Mouse (Mus musculus): ENCODE data around the gene Fnip2.

Gene Fnip2

DNA sequence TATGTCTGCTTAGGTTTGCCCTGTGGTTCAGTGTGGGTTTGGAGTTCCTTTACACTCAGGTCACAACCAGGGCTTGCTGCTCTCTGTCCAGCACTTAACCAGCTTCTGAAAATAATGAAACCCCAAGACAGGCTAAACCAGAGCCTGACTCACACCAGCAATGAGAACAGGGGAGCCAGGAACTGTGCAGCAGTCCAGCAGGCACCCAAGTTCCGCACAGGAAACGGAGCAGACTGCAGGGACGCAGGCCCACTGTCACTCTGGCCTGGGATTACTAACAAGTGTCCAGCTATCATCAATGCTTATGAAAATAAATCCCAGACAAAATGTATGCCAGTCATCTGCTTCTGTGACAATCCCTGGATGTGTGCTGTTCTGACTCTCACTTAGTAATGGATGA lies 40.1 kb downstream of the Fnip2 start:
- no peak for DNase-seq

DNA sequence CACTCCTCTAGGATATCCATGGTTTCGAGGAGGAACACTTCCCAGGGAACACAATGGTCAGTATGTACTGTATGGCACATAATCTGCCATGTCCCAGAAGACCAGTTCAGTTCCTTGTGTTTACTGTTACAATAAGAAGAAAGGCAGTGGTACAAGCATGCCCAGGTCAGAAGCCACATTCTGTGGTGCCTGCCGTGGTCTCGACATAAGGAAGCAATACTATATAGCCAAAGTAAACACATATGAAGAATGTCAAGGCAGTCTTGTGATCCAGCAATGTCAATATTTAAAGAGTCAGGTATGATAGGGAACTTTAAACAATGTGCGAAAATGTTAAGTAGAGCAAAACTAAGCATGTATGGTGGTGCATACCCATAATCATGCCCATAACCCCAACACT lies 44.2 kb downstream of the Fnip2 start:
- no peak for DNase-seq

DNA sequence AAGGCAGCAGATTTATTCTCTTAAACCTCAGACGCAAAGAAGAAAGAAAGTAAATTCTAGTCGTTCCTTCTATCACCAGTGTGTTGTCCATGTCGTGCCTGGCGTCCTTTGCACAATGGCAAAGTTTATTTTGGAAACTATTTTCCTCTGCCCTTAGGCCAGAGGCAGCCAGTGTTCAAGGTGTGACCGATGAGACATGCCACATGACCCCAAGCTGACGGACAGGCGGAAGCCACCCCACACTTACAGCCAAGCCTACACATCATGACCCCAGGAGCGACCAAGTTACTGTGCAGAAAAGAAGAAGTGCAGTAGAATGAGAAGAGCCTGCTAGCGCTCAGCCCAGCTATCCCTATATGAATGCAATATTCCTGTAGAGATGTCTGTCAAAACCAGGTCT lies 47.7 kb downstream of the Fnip2 start:
- no peak for DNase-seq

DNA sequence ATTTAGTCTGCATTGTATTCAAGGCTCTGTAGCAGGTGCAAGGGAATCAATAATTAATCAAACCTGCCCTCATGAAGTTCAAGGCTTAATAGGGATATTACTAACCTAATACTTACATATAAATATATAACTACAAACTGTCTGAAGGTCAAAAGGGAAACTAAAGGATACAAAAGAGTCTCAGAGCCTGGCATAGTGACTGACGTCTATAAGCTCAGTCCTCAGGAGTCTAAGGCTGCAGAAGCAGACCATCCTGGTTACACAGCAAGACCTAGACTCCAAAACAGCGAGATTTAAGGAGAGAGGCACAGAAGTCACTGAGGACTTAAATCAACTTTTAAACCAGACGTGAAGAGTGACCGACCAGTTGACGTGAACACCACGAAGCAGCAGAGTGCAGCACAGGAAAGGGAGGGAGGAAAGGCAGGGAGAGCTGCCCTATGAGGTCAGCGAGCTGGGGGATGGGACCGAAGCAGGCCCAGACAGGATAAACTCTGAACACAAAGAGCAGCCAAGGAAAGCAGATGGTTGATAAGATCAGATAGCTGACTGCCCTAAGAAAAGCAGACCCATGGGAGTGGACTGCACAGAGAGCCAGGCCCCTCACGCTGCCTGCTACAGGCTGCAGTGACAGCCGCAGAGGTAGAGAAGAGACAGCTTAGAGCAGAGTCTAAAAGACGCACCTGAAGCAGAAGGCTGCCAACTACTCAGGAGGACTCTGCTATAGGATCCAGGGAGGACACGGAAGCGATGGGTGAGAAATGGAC lies 48.7 kb downstream of the Fnip2 start:
- DNase-seq = peak; percentile 72

DNA sequence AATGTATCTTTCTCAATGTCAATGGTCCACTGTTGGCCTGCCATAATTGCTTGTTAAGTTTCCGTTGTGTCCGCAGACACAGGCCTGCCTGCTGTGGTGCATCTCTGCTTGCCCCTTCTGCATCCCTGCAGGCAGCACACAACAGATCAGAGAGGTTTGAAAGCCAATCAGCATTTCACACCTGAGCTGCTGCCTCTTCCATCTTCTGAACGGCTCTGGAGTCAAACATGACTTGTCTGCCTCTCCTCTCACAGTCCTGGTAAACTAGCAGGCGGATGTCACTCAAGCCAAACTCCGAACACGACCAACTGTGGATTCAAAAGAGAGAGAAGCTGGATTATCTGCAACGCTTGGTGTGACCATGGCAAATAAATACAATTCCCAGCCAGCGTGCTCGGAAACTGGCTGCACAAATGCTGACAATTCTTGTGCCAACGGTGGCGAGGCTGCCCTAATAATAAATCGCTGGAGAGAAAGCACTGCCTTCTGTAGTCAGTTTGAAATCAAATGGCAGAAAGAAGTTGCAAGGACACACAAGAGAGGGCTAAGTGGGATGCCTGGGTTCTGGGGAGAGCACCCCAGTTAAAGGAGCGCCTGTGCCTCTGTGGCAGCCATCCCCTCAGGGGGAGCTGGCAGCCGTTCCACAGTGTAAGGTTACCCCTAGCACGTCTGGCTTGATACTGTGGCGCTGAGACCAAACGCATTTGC lies 49.6 kb downstream of the Fnip2 start:
- DNase-seq = no peak

DNA sequence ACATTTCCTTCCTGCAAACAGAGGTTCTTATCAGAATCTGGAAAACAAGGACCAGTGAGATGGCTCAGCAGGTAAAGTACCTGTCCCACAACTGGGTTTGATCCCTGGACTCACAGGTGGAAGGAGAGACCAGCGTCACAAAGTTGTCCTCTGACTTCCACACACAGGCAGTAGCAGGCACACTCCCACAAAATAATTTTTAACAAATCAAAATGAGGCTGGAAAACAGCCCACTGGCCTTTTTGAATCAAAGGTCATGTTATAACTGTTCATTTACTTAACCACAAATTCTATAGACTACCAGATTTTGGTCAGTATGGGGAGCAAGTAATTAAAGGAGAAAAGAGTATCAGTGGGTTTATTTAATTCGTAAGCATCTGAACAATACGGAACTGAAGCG lies 50.6 kb downstream of the Fnip2 start:
- no peak for DNase-seq

DNA sequence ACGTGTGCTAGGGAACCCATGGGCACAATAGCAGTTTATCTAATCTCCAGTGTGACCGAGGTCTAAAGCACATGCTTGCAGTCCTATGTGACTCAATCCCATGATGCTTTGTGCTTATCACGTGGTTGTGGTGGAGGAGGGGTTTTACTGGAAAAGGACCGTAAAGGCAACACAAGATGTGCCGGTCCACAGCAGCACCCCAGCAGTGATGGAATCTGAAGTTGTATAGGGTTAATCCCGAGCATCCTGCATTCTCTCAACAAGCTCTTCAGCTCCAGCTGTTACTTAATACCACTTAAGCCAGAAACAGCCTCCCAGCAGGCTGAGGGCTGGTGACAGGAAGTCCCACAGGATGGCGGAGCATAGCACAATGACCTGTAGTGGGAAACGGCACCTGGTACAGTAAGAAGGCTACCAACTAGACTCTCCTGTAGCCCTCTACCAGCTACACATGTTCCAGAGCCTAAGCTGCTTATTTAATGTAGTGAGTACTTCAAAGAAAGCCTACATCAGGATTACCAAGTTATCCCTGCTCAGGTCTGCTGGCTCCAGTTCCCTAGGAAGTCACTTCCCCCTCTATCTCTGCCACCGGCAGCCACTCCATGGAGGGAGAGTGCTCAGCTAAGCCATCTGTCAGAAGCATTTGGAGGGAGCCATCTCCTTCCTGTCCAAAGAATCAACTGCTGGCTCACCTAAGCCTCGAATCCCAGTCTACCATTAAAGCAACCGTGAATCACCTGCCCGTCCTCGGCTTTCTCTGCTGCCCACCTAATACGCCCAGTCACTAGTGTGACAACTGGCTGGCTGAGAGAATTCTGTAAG lies 51.3 kb downstream of the Fnip2 start:
- DNase-seq = peak; percentile 41

DNA sequence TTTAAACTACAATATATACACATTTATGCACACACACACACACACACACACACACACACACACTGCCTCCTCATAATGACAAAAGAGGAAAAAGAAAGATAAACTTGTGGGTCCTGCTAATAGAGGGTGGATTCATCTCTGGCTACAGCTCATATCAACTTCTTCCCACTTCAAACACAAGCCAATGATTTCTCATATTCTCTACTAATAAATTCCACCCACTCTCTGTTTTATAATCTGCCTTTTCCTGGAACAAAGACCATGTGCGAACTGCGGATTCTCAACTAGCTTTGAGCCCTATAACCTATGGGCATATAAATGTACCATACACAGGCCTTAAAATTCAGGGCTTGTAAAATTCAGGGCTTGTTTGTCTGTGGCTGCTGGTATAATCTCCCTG lies 53.3 kb downstream of the Fnip2 start:
- no peak for DNase-seq

DNA sequence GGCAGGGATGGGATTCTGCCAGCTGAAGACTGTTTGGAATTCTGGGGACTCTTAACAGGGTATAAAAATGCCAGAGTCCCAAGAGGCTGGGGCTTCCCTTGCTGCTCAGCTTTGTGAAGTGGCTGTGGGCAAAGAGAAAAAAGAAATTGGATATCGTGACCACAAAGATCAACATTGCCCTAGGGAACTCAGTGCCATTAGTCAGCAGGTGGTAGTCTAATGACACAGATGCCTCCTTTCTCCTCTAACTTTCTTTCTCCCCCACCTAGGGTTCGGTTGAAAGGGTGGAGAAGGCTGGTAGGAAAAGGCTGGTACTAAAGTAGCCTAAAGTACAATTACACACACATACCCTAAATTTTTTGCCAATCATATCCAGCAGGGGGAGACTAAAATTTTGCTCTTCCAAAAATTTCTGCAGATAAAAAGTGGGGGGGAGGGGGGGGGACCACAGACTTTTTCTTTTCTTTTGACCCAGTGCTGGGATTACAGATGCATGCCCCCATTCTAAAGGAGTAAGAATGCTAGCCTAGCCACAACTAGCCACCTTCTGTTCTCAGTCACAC lies 66.3 kb downstream of the Fnip2 start:
- DNase-seq = no peak

DNA sequence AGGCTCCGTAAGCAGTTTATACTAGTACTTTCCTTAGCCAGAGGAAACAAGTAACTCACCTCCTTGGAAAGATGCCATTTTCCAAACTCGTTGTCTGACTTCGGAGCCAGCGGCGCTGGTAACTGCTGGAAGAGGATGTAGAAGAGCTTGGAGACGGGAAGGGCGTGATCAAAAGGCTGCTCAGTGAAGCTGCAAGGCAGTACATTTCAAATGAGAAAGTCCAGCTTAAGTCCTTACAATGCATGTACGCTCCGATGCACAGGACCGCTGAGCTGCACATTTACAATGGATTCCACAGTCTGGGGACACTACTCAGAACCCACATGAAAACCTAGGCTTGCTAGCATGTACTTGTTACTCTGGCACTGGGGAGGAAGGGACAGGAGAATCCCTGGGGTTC lies 67.3 kb downstream of the Fnip2 start:
- DNase-seq = peak; percentile 73

DNA sequence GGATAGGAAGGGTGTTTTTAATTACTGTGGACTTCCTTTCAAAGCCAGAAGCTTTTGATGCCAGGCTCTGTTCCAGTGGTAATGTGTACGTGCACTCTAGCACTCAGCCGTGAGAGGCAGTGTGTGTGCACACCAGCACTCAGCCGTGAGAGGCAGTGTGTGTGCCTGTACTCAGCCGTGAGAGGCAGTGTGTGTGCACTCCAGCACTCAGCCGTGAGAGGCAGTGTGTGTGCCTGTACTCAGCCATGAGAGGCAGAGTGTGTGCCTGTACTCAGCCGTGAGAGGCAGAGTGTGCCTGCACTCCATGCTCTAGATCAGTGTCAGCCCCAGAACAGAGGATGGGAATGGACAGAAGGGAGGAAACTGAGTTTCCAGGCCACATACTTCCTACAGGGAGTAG lies 70.9 kb downstream of the Fnip2 start:
- no peak for DNase-seq

DNA sequence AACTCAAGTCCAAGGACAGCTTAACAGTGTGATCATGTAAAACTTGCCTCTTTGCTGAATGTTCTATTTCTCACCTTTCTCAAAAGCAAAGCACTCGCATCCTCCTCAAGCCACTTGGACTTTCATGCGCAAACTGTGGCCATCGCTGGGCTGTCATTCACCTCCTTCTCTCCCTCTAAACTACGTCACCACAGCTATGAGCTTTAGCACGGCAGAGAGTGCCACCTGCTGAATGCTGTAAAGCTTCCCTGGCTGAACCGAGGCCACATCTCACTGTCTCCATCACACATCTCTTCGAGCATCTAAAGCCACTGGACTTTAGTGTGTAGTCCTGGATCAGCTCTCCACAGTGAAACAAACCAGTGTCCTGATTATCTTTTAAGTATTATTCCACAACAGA lies 72.4 kb downstream of the Fnip2 start:
- no peak for DNase-seq

DNA sequence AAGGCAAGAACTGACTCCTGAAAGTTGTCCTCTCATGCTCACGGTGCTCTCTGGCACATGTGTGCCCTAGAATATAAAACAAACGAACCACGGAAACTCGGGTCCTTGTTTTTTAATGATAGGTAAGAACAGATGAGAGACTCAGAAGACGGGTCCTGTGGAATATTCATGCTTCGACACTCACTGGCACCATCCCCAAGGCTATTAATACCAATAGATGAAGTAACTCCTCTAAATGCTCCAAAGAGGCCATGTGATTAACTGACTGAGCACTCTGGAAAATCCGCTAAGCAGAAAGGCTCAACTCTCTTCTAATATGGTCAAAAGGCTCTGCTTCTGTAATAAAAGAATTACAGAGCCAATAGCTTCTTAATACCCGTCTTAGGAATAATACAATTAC lies 73.6 kb downstream of the Fnip2 start:
- no peak for DNase-seq

DNA sequence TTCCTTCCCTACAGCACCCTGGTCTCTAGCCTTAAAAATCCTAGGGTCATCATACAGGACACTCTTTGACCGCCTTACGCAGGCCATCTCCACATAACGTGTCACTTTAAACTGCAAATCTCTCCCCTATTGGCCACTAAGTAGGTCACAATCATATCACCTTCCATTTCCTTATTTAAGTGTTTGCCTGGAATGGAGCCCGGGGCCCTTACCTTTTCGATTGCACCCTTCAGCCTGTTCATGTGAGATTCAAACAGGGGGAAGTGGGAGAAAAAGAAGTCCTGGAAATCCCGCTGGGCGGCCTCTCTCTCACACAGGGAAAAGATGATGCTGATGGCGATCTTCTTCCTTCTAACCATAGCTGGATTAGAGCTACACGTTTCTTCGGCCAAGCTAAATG lies 74.5 kb downstream of the Fnip2 start:
- no peak for DNase-seq

DNA sequence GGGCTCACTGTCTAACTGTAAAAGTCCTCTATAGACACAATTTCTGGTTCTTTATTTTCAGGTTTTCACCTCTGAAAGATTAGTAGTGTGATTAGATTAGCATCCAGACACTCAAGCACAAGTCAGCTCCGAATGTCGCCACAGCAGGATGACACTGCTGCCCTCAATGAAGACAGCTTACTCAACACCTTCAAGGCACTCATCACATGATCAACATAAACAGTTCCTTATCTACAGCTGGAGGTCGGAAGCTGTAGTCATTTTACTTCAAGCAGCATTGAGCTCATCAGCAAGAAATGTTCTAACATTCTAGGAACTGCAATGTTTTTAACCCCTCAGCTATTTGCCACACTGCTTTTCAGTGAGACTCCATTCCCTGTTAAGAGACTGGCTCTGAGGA lies 76.0 kb downstream of the Fnip2 start:
- no peak for DNase-seq

DNA sequence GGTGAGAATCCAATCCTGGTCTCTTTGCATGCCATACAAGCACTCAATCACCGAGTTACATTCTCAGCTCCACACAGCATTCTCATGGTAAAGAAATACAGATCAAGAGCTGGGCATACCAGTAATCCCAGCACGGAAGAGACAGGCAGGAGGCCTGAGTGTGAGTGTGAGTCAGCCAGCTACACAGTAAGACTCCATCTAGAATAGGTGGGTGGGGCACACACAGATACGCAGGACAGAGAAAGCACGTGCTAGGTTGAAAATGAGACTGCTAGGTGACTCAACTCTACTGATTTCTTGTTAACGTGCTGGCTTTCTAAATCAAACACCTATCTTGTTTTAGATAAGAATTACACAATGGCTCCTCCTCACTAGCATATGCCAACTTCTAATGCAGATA lies 77.5 kb downstream of the Fnip2 start:
- DNase-seq = no peak

DNA sequence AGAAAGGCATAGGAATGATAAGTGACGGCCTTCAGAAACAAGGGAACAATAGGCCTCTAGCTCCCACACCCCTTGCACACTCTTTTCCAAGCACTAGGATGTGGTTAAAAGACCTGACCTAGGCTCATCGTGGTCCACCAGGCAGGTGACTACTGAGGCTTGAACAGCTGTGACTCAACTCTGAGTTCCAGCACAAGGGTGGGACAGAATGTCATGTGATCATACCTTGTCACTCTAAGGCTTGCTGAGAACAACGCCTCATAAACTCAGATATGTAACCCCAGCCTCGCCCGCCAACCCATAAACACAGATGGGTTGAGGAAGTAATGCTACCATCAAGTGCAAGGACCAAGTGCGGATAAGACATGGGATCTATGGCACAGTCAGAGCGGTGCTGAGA lies 79.6 kb downstream of the Fnip2 start:
- no peak for DNase-seq

DNA sequence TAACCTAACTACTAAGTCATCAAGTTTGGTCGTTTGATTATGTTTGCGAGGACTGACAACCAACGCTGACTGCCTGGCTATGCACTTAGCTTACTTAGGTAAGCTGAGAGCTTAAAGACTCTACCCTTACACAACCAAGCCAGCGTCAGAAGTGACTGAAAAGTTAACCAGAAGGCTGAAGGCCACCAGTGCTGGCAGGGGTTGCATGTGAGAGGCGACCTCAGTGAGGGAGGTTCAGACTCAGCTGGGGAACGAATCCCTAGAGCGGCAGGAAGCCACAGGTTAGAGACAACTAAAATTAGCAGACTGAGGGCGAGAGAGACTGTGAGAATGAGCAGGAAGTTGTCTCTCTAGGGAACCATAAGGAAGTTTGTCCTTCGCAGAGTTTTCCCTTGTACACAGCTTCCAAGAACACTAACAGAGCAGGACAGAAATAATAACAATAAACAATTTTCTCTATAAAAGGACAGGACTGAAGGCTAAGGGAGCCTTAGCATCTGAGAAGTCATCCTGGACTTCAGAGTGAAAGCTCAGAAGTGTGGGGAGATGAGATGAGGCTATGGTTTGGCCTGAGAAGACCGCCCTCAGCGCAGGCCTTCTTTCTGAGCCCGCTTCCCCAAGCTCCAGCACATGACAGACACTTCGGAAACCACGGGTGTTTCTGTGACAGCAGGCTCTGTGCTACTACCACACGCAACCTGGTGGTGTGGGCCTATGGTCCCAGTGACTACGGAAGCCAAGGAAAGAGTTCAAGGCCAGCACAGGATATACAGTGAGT lies 83.1 kb downstream of the Fnip2 start:
- DNase-seq = no peak

DNA sequence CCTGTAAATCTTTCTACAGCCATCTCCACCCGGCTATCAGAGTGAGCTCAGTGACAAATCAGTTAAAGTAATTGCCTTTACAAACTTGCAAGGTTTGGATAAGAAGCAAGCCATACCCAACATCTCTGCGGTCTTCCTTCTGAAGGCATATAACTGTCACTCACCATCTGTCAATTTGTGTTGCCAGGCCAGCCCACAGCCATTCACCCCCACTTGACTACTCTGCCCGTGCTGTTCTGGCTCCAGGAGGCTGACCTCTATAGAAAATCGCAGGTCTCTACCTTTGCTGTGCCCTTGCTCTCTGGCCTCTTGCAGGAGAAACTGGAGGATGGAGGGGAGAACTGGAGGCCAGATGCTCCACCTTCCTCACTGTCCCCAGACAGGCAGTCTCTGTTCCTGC lies 88.7 kb downstream of the Fnip2 start:
- DNase-seq = peak; percentile 5

DNA sequence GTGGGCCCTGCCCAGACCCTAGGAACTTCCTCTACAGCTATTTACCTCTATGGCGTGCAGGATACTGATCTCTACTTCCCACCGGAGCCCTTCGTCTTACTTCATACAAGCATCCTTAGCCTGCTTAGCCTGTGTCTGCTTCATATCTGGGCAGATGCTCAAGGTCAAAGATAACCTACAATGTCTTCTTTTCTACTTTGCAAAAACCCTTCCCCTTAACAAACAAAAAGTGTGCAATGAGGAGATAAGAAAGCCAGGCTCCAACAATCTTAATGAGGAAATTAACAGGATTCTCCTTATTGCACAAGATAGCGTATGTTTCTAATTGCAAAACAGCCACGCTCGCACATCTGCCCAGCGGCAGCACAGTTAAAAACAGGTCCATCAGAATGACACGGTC lies 89.2 kb downstream of the Fnip2 start:
- DNase-seq = no peak

DNA sequence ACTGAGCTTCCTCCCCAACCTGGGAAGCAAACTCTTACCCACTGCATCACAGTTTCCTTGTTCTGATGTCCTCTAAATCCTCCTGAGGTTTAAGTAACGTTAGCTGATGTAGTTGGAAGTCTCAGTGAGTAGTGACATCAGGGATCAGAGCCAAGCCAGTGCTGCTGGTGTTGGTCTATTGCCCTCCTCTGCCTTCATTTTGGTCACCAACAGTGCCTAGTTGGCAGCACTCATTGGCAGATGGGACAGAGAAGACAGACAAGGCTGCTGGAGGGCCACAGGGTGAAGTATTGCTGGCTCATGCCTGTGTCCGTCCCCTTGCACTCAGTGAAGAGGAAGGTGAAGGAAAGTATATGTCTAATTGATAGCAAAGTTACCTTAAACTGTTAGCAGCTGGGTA lies 91.6 kb downstream of the Fnip2 start:
- no peak for DNase-seq

DNA sequence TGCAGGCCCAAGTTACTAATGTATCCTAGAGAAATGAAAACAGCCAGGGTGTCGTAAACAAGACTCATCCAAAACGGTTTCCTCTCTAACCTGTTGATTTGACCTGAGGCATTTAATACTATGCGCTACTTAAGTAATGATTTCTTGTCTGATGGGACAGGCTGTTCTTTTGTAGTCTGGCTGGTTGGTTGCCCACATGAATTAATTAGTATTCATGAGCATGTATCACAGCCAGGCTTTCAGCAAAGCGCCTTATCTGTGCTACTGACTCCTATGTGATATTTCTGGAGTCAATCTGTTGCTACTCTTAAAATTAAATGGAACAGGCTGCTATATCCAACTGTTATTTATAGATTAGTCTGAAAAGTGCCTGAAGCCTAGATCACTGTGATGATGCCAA lies 92.7 kb downstream of the Fnip2 start:
- DNase-seq = peak; percentile 22

DNA sequence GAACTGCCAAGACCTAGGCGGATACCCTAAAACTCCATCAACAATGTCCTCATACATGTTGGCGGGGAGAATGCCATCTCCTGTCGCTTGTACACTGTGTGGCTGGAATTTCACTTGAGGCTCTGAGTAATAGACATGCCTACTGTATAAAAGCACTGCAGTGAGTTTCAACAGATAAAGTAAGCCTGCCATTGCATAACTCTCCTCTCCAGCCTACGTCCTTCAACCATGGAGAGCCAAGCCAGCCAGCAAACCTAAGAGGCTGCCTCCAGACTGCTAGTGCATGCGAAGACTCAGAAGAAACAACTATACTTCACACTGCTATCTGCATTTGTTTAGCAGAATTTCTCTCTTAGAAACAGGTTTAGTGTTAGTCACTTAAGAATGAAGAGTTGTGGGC lies 95.2 kb downstream of the Fnip2 start:
- no peak for DNase-seq
